In genomic region chr1:151428263-151429221, GRCm38 (mm10) we compare ENCODE assay signal across 8 mouse cellular contexts. TPM values are rescaled to one million over a fixed set of nuclear protein-coding genes. Genes with fewer than 3 reads are reported as not detected.
DNase-seq lines count a peak whose midpoint lies in the region; ATAC-seq and TF ChIP-seq lines count a peak whose summit lies in the region.

Gene Swt1 (minus strand): TSS chr1:151428455.
Gene Trmt1l (plus strand): TSS chr1:151428542.

- ATAC-seq in forebrain, embryonic 11.5 days (replicated peaks; ENCODE audit: low FRiP score) = peak; percentile 99
- peak; percentile 100 for ATAC-seq in heart, embryonic 16.5 days (replicated peaks; ENCODE audit: extremely low read depth, insufficient read depth, low FRiP score)
- ATAC-seq in liver, embryonic 15.5 days (ENCODE audit: insufficient read depth) = peak; percentile 98
- ATAC-seq in neural tube, embryonic 12.5 days (ENCODE audit: low FRiP score, low read depth) = peak; percentile 100

- H3K4me1 ChIP-seq in CH12.LX (ENCODE audit: control insufficient read depth in 1 of 2, insufficient read depth in 2 of 2) = peaks cover 0 to 29% of the 10 kb centered on the region in 2 experiments; a peak in 3 of 4 replicates
- peaks cover 7% of the 10 kb centered on the region for H3K4me1 ChIP-seq in forebrain, embryonic 11.5 days (replicated peaks; ENCODE audit: control insufficient read depth, insufficient read depth, low read length)
- peaks cover 14% of the 10 kb centered on the region for H3K4me1 ChIP-seq in heart, embryonic 16.5 days (ENCODE audit: control insufficient read depth, insufficient read depth, low read length)
- peaks cover 23% of the 10 kb centered on the region for H3K4me1 ChIP-seq in liver, embryonic 15.5 days (replicated peaks)
- H3K4me1 ChIP-seq in neural tube, embryonic 12.5 days = peaks cover 13% of the 10 kb centered on the region

- DNase-seq in CH12.LX (ENCODE audit: extremely low read depth) = peak; percentile 99
- DNase-seq in c-Kit-positive CD71-positive TER-119-negative erythroid progenitor cells, embryonic 14.5 days (ENCODE audit: low read depth) = peak; percentile 98
- peak; percentile 97 for DNase-seq in forebrain, embryonic 11.5 days (ENCODE audit: low spot score)
- DNase-seq in kidney, postnatal 36 days = peak; percentile 98 to 99
- DNase-seq in telencephalon, adult 2 months (ENCODE audit: low read depth, low spot score) = peak; percentile 99

- TF ChIP-seq POLR2A in CH12.LX (IDR thresholded peaks at IDR 0.05; ENCODE audit: low read depth, low read length) = peak; percentile 97

- TF ChIP-seq RAD21 in CH12.LX (IDR thresholded peaks at IDR 0.05; ENCODE audit: low read depth, low read length) = no peak

- under 1% methylated on average over 73 of the region's 74 CpGs for WGBS in forebrain, embryonic 11.5 days
- WGBS in heart, embryonic 16.5 days = under 1% methylated on average over 74 of the region's 74 CpGs
- WGBS in liver, embryonic 15.5 days (ENCODE audit: insufficient replicate concordance) = under 1% methylated on average over 74 of the region's 74 CpGs
- WGBS in neural tube, embryonic 12.5 days = under 1% methylated on average over 71 of the region's 74 CpGs

- H3K79me2 ChIP-seq in CH12.LX (replicated peaks; ENCODE audit: control insufficient read depth, extremely low read depth, insufficient read depth, poor library complexity, severe bottlenecking) = peaks cover 37% of the 10 kb centered on the region

- H3K9me3 ChIP-seq in CH12.LX (replicated peaks; ENCODE audit: low read length) = no peaks in the 10 kb centered on the region
- no peaks in the 10 kb centered on the region for H3K9me3 ChIP-seq in forebrain, embryonic 11.5 days (ENCODE audit: control insufficient read depth, low read length)
- H3K9me3 ChIP-seq in heart, embryonic 16.5 days (replicated peaks; ENCODE audit: control insufficient read depth, low read length) = no peaks in the 10 kb centered on the region
- no peaks in the 10 kb centered on the region for H3K9me3 ChIP-seq in liver, embryonic 15.5 days (replicated peaks)
- H3K9me3 ChIP-seq in neural tube, embryonic 12.5 days = no peaks in the 10 kb centered on the region

- peak within 1 kb of the TSS; percentile 94 for H3K4me2 ChIP-seq in CH12.LX (ENCODE audit: insufficient read depth, low read depth, poor library complexity, severe bottlenecking)
- peak within 1 kb of the TSS; percentile 64 for H3K4me2 ChIP-seq in forebrain, embryonic 11.5 days (ENCODE audit: low read depth, low read length, severe bottlenecking)
- H3K4me2 ChIP-seq in heart, embryonic 16.5 days (ENCODE audit: low read depth, low read length) = peak within 1 kb of the TSS; percentile 80
- peak within 1 kb of the TSS; percentile 67 for H3K4me2 ChIP-seq in liver, embryonic 15.5 days
- peak within 1 kb of the TSS; percentile 74 for H3K4me2 ChIP-seq in neural tube, embryonic 12.5 days (replicated peaks)

- peaks cover 0 to 9% of the 10 kb centered on the region in 2 experiments for H3K36me3 ChIP-seq in CH12.LX (replicated peaks in 1 of 2; ENCODE audit: control insufficient read depth in 1 of 2, insufficient read depth in 1 of 2, low read length in 1 of 2)
- no peaks in the 10 kb centered on the region for H3K36me3 ChIP-seq in forebrain, embryonic 11.5 days (ENCODE audit: control insufficient read depth, insufficient read depth, low read length)
- no peaks in the 10 kb centered on the region; the same call in 1 of the 2 replicates for H3K36me3 ChIP-seq in heart, embryonic 16.5 days (ENCODE audit: control insufficient read depth, insufficient read depth)
- peaks cover under 1% of the 10 kb centered on the region; the same call in 1 of the 2 replicates for H3K36me3 ChIP-seq in liver, embryonic 15.5 days (replicated peaks)
- 0 out of 2 replicates have a peak, but pooled peaks cover 2% of the 10 kb centered on the region for H3K36me3 ChIP-seq in neural tube, embryonic 12.5 days

- peak within 1 kb of the TSS; percentile 75 for H3K27ac ChIP-seq in CH12.LX (ENCODE audit: insufficient read depth, low read depth)
- H3K27ac ChIP-seq in forebrain, embryonic 11.5 days (ENCODE audit: low read depth, low read length) = peak within 1 kb of the TSS; percentile 91
- H3K27ac ChIP-seq in heart, embryonic 16.5 days (ENCODE audit: low read length) = peak within 1 kb of the TSS; percentile 98
- peak within 1 kb of the TSS; percentile 97 for H3K27ac ChIP-seq in liver, embryonic 15.5 days (replicated peaks)
- H3K27ac ChIP-seq in neural tube, embryonic 12.5 days = peak within 1 kb of the TSS; percentile 90

- no peaks in the 10 kb centered on the region for H3K27me3 ChIP-seq in CH12.LX (replicated peaks)
- no peaks in the 10 kb centered on the region for H3K27me3 ChIP-seq in forebrain, embryonic 11.5 days (ENCODE audit: control insufficient read depth, insufficient read depth, low read length)
- no peaks in the 10 kb centered on the region for H3K27me3 ChIP-seq in heart, embryonic 16.5 days (ENCODE audit: control insufficient read depth, insufficient read depth, low read length)
- no peaks in the 10 kb centered on the region for H3K27me3 ChIP-seq in liver, embryonic 15.5 days
- no peaks in the 10 kb centered on the region for H3K27me3 ChIP-seq in neural tube, embryonic 12.5 days (replicated peaks)

- in situ Hi-C loops in CH12.LX (cut with MboI; ENCODE audit: low pct_ligation_motif_present, low pct_unique_long_range_greater_than_20kb, low sequenced_read_pairs) = no loop called here

- TF ChIP-seq EP300 in CH12.LX (IDR thresholded peaks at IDR 0.05; ENCODE audit: low read length) = no peak

- dilution Hi-C loops in CH12.LX (cut with MboI; ENCODE audit: extremely low pct_ligation_motif_present, extremely low pct_unique_long_range_greater_than_20kb, low sequenced_read_pairs) = no loop called here

- H3K9ac ChIP-seq in CH12.LX (ENCODE audit: insufficient read depth, low read depth) = peak within 1 kb of the TSS; percentile 97
- peak within 1 kb of the TSS; percentile 90 for H3K9ac ChIP-seq in forebrain, embryonic 11.5 days (ENCODE audit: low read length)
- H3K9ac ChIP-seq in heart, embryonic 16.5 days (ENCODE audit: low read length) = peak within 1 kb of the TSS; percentile 98
- H3K9ac ChIP-seq in liver, embryonic 15.5 days = peak within 1 kb of the TSS; percentile 97
- H3K9ac ChIP-seq in neural tube, embryonic 12.5 days = peak within 1 kb of the TSS; percentile 94

- no peak for TF ChIP-seq CTCF in CH12.LX (conservative IDR thresholded peaks at IDR 0.05 in 1 of 2, IDR thresholded peaks at IDR 0.05 in 1 of 2; ENCODE audit: low read depth in 2 of 2, low read length in 2 of 2)

- peak within 1 kb of the TSS; percentile 88 to 91 (median 91) for H3K4me3 ChIP-seq in CH12.LX (replicated peaks in 1 of 3; ENCODE audit: low read depth in 2 of 3, low read length in 2 of 3, poor library complexity in 1 of 3)
- peak within 1 kb of the TSS; percentile 80 for H3K4me3 ChIP-seq in forebrain, embryonic 11.5 days (ENCODE audit: low read depth, low read length)
- H3K4me3 ChIP-seq in heart, embryonic 16.5 days (ENCODE audit: low read length) = peak within 1 kb of the TSS; percentile 97
- H3K4me3 ChIP-seq in liver, embryonic 15.5 days (replicated peaks) = peak within 1 kb of the TSS; percentile 99
- peak within 1 kb of the TSS; percentile 92 for H3K4me3 ChIP-seq in neural tube, embryonic 12.5 days

TF ChIP-seq in CH12.LX, 34 proteins besides CTCF, POLR2A, EP300 and RAD21 (continues in another document):
- TF ChIP-seq ETS1 (conservative IDR thresholded peaks at IDR 0.05; ENCODE audit: low read depth, low read length) (no peak), KAT2A (IDR thresholded peaks at IDR 0.05; ENCODE audit: insufficient replicate concordance, low read length) (peak; percentile 99), MXI1 (IDR thresholded peaks at IDR 0.05; ENCODE audit: low read depth, low read length) (peak; percentile 76), ZNF384 (IDR thresholded peaks at IDR 0.05; ENCODE audit: low read depth, low read length) (no peak), MAZ (IDR thresholded peaks at IDR 0.05; ENCODE audit: low read depth, low read length) (peak; percentile 93), MAX (IDR thresholded peaks at IDR 0.05; ENCODE audit: low read length) (no peak; the same call in 1 of the 2 replicates), CHD2 (IDR thresholded peaks at IDR 0.05; ENCODE audit: low read length) (peak; percentile 61), ZC3H11A (IDR thresholded peaks at IDR 0.05; ENCODE audit: low read depth, low read length) (no peak), CHD1 (IDR thresholded peaks at IDR 0.05; ENCODE audit: low read depth, low read length) (no peak; the same call in 1 of the 2 replicates), RCOR1 (conservative IDR thresholded peaks at IDR 0.05; ENCODE audit: low read depth, low read length) (no peak), UBTF (IDR thresholded peaks at IDR 0.05; ENCODE audit: low read depth, low read length) (no peak; the same call in 1 of the 2 replicates), MYC (IDR thresholded peaks at IDR 0.05; ENCODE audit: low read depth, low read length) (0 out of 2 replicates have a peak, but pooled peaks have one; percentile 53), PAX5 (IDR thresholded peaks at IDR 0.05; ENCODE audit: low read length) (no peak), NRF1 (IDR thresholded peaks at IDR 0.05; ENCODE audit: low read depth, low read length) (peak; percentile 84), TBP (conservative IDR thresholded peaks at IDR 0.05; ENCODE audit: low read depth, low read length) (peak; percentile 89), USF2 (conservative IDR thresholded peaks at IDR 0.05; ENCODE audit: low read depth, low read length) (no peak), USF1 (IDR thresholded peaks at IDR 0.05; ENCODE audit: low read depth, low read length) (no peak; the same call in 1 of the 2 replicates)

RNA-seq across cellular contexts. Expression of gene Swt1, which starts in this region (rescaled TPM):
- 10.8 and 14.8 TPM in 2 replicates for total RNA-seq in CH12.LX (2012; rRNA removed)
- 19.6 and 28.7 TPM in 2 replicates for total RNA-seq in CH12.LX (2014; rRNA removed)
- 6.9 and 8.0 TPM in 2 replicates for polyA plus RNA-seq in CH12.LX (2012; ENCODE audit: insufficient read length, low read depth)
- polyA plus RNA-seq in forebrain, embryonic 11.5 days (2014; fragmentation: Nextera tagmentation; extraction: Ambion mirVana) = 22.6 and 24.6 TPM in 2 replicates
- polyA plus RNA-seq in heart, embryonic 16.5 days (2015; fragmentation: Nextera tagmentation; extraction: Ambion mirVana) = 13.4 and 14.6 TPM in 2 replicates
- 12.1 and 15.4 TPM in 2 replicates for polyA plus RNA-seq in liver, embryonic 15.5 days (2015; fragmentation: Nextera tagmentation; extraction: Ambion mirVana)
- polyA plus RNA-seq in neural tube, embryonic 12.5 days (2016; fragmentation: Nextera tagmentation; extraction: Ambion mirVana) = 26.9 and 30.6 TPM in 2 replicates

RNA-seq across cellular contexts. Expression of gene Trmt1l, which starts in this region (rescaled TPM):
- total RNA-seq in CH12.LX (2012; rRNA removed) (21.6 and 21.8 TPM in 2 replicates), CH12.LX (2014; rRNA removed) (20.9 and 22.7 TPM in 2 replicates)
- polyA plus RNA-seq in CH12.LX (2012; ENCODE audit: insufficient read length, low read depth) = 18.9 and 23.7 TPM in 2 replicates
- polyA plus RNA-seq in forebrain, embryonic 11.5 days (2014; fragmentation: Nextera tagmentation; extraction: Ambion mirVana) = 57.8 and 61.9 TPM in 2 replicates
- 41.2 and 45.6 TPM in 2 replicates for polyA plus RNA-seq in heart, embryonic 16.5 days (2015; fragmentation: Nextera tagmentation; extraction: Ambion mirVana)
- 15.2 and 16.0 TPM in 2 replicates for polyA plus RNA-seq in liver, embryonic 15.5 days (2015; fragmentation: Nextera tagmentation; extraction: Ambion mirVana)
- polyA plus RNA-seq in neural tube, embryonic 12.5 days (2016; fragmentation: Nextera tagmentation; extraction: Ambion mirVana) = 56.8 and 63.9 TPM in 2 replicates

Comparison
In these comparisons a context has a peak if more than half of its experiments do, and no peak if none do; other contexts are left out.
1. Peak in every context shown above with its lines: DNase-seq, ATAC-seq, H3K4me3 ChIP-seq and H3K27ac ChIP-seq.